Mouse (Mus musculus): ENCODE results near the gene Gng7. TPM values are rescaled to one million over a fixed set of nuclear protein-coding genes. Genes with fewer than 3 reads are reported as not detected.
"Not testable (repeated sequence)": the region's sequence is repeated elsewhere in the genome, so short reads cannot be mapped to it uniquely, and the experiment has no call there.

Gng7 gene
- polyA plus RNA-seq, 1 experiment from 2014 or later: 5.7 TPM

DNA sequence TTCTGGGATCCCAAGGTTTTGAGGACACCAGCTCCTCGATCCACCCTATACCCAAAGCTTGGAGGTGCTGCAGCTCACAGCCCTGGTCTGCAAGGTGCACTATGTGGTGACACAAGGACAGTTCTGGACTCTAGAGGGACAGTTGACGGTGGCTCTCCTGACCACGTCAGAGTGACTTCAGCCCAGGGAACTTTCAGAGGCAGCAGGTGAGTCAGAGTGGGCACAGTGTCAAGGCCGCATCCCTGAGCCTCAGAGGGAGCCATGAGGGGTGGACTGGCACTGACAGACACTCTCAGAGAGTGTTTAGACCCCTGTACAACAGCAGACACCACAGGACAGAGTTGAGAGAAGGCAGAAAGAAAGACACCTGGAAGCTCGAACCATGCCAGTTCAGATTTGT lies 37.8 kb upstream of the Gng7 start:
- no peak for ATAC-seq (ENCODE audit: low read depth)
- no peak overlapping the region for H3K9ac ChIP-seq (ENCODE audit: low read length)
- no peak overlapping the region for H3K4me2 ChIP-seq (ENCODE audit: low read depth, low read length)
- H3K4me3 ChIP-seq (ENCODE audit: low read length): no peak overlapping the region
- H3K27me3 ChIP-seq (ENCODE audit: control insufficient read depth, insufficient read depth, low read depth, low read length): no peaks in the 10 kb centered on the region
- no peak overlapping the region for H3K27ac ChIP-seq (ENCODE audit: low read length)
- 87% methylated on average over 5 of the region's 5 CpGs for WGBS
- peaks cover 40% of the 10 kb centered on the region for H3K36me3 ChIP-seq (ENCODE audit: control insufficient read depth, insufficient read depth, low read length)
- H3K9me3 ChIP-seq (ENCODE audit: control insufficient read depth, low read length): no peaks in the 10 kb centered on the region
- H3K4me1 ChIP-seq (replicated peaks; ENCODE audit: control insufficient read depth, insufficient read depth, low read length): no peaks in the 10 kb centered on the region

GRCm38 (mm10) chr10:81051133-81051532 lies 36.4 kb upstream of the Gng7 start:
- H3K4me3 ChIP-seq (ENCODE audit: low read length): no peak overlapping the region
- 92% methylated on average over 6 of the region's 6 CpGs for WGBS
- H3K9me3 ChIP-seq (ENCODE audit: control insufficient read depth, low read length): no peaks in the 10 kb centered on the region
- no peaks in the 10 kb centered on the region for H3K27me3 ChIP-seq (ENCODE audit: control insufficient read depth, insufficient read depth, low read depth, low read length)
- H3K9ac ChIP-seq (ENCODE audit: low read length): no peak overlapping the region
- H3K27ac ChIP-seq (ENCODE audit: low read length): no peak overlapping the region
- no peak for ATAC-seq (ENCODE audit: low read depth)
- no peak overlapping the region for H3K4me2 ChIP-seq (ENCODE audit: low read depth, low read length)
- H3K36me3 ChIP-seq (ENCODE audit: control insufficient read depth, insufficient read depth, low read length): peaks cover 48% of the 10 kb centered on the region
- H3K4me1 ChIP-seq (replicated peaks; ENCODE audit: control insufficient read depth, insufficient read depth, low read length): no peaks in the 10 kb centered on the region

GRCm38 (mm10) chr10:81050645-81051044 lies 35.9 kb upstream of the Gng7 start:
- 71% methylated on average over 4 of the region's 4 CpGs for WGBS
- no peak overlapping the region for H3K27ac ChIP-seq (ENCODE audit: low read length)
- ATAC-seq (ENCODE audit: low read depth): no peak

DNA sequence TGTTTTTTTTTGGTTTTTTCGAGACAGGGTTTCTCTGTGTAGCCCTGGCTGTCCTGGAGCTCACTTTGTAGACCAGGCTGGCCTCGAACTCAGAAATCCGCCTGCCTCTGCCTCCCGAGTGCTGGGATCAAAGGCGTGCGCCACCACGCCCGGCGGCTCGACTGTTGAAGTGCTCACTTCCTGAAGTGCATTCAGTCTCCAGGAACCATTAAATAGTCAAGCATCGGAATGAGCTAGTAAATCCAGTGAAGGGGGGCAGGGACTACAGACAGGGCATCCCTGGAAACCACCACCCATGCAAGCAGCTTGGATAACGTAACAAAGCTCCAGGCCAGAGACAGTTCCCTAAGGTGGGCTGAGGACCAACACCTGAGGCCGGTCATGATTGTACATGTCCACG lies 30.5 kb upstream of the Gng7 start:
- peaks cover 49% of the 10 kb centered on the region for H3K36me3 ChIP-seq (ENCODE audit: control insufficient read depth, insufficient read depth, low read length)
- H3K9ac ChIP-seq (ENCODE audit: low read length); H3K4me1 ChIP-seq (replicated peaks; ENCODE audit: control insufficient read depth, insufficient read depth, low read length); H3K4me2 ChIP-seq (ENCODE audit: low read depth, low read length); H3K27me3 ChIP-seq (ENCODE audit: control insufficient read depth, insufficient read depth, low read depth, low read length); H3K4me3 ChIP-seq (ENCODE audit: low read length); H3K9me3 ChIP-seq (ENCODE audit: control insufficient read depth, low read length); ATAC-seq (ENCODE audit: low read depth); H3K27ac ChIP-seq (ENCODE audit: low read length): not testable (repeated sequence)
- WGBS: 89% methylated on average over 13 of the region's 14 CpGs

More at GRCm38 (mm10) chr10:81050645-81051044, 35.9 kb upstream of the Gng7 start:
- Histone ChIP-seq H3K4me3 (ENCODE audit: low read length) (no peak overlapping the region), H3K4me2 (ENCODE audit: low read depth, low read length) (no peak overlapping the region), H3K4me1 (replicated peaks; ENCODE audit: control insufficient read depth, insufficient read depth, low read length) (no peaks in the 10 kb centered on the region), H3K9ac (ENCODE audit: low read length) (no peak overlapping the region), H3K36me3 (ENCODE audit: control insufficient read depth, insufficient read depth, low read length) (peaks cover 53% of the 10 kb centered on the region), H3K9me3 (ENCODE audit: control insufficient read depth, low read length) (no peaks in the 10 kb centered on the region), H3K27me3 (ENCODE audit: control insufficient read depth, insufficient read depth, low read depth, low read length) (no peaks in the 10 kb centered on the region)

- Histone ChIP-seq H3K9ac (ENCODE audit: low read length) (no peak overlapping the region), H3K27ac (ENCODE audit: low read length) (no peak overlapping the region), H3K4me2 (ENCODE audit: low read depth, low read length) (no peak overlapping the region), H3K4me3 (ENCODE audit: low read length) (no peak overlapping the region), H3K27me3 (ENCODE audit: control insufficient read depth, insufficient read depth, low read depth, low read length) (no peaks in the 10 kb centered on the region), H3K36me3 (ENCODE audit: control insufficient read depth, insufficient read depth, low read length) (peaks cover 21% of the 10 kb centered on the region), H3K9me3 (ENCODE audit: control insufficient read depth, low read length) (no peaks in the 10 kb centered on the region), H3K4me1 (replicated peaks; ENCODE audit: control insufficient read depth, insufficient read depth, low read length) (no peaks in the 10 kb centered on the region)
- no peak for ATAC-seq (ENCODE audit: low read depth)
- WGBS: 28% methylated on average over 13 of the region's 13 CpGs
Measured at GRCm38 (mm10) chr10:81041458-81042175, 26.9 kb upstream of the Gng7 start.

- Histone ChIP-seq H3K4me2 (ENCODE audit: low read depth, low read length) (peak within 1 kb of the TSS; percentile 78), H3K27ac (ENCODE audit: low read length) (0 out of 2 replicates have a peak within 1 kb of the TSS, but pooled peaks have one; percentile 21), H3K36me3 (ENCODE audit: control insufficient read depth, insufficient read depth, low read length) (peaks cover 3% of the 10 kb centered on the region; the same call in 1 of the 2 replicates), H3K9me3 (ENCODE audit: control insufficient read depth, low read length) (no peaks in the 10 kb centered on the region), H3K4me1 (replicated peaks; ENCODE audit: control insufficient read depth, insufficient read depth, low read length) (no peaks in the 10 kb centered on the region), H3K27me3 (ENCODE audit: control insufficient read depth, insufficient read depth, low read depth, low read length) (no peaks in the 10 kb centered on the region), H3K9ac (ENCODE audit: low read length) (peak within 1 kb of the TSS; percentile 71), H3K4me3 (ENCODE audit: low read length) (peak within 1 kb of the TSS; percentile 61)
- WGBS: under 1% methylated on average over 35 of the region's 35 CpGs
- peak; percentile 99 for ATAC-seq (ENCODE audit: low read depth)
Measured at GRCm38 (mm10) chr10:81036988-81037580, 22.3 kb upstream of the Gng7 start, which contains the start of gene Slc39a3. Gene Slc39a3 (minus strand): TSS chr10:81037426.

- H3K4me2 ChIP-seq (ENCODE audit: low read depth, low read length): no peak overlapping the region
- H3K9ac ChIP-seq (ENCODE audit: low read length): no peak overlapping the region
- no peaks in the 10 kb centered on the region for H3K9me3 ChIP-seq (ENCODE audit: control insufficient read depth, low read length)
- H3K27me3 ChIP-seq (ENCODE audit: control insufficient read depth, insufficient read depth, low read depth, low read length): no peaks in the 10 kb centered on the region
- H3K27ac ChIP-seq (ENCODE audit: low read length): no peak overlapping the region
- peaks cover 8% of the 10 kb centered on the region for H3K36me3 ChIP-seq (ENCODE audit: control insufficient read depth, insufficient read depth, low read length)
- no peak for ATAC-seq (ENCODE audit: low read depth)
- 69% methylated on average over 7 of the region's 7 CpGs for WGBS
- no peak overlapping the region for H3K4me3 ChIP-seq (ENCODE audit: low read length)
- no peaks in the 10 kb centered on the region for H3K4me1 ChIP-seq (replicated peaks; ENCODE audit: control insufficient read depth, insufficient read depth, low read length)
Measured at GRCm38 (mm10) chr10:81036251-81036650, 21.5 kb upstream of the Gng7 start.

DNA sequence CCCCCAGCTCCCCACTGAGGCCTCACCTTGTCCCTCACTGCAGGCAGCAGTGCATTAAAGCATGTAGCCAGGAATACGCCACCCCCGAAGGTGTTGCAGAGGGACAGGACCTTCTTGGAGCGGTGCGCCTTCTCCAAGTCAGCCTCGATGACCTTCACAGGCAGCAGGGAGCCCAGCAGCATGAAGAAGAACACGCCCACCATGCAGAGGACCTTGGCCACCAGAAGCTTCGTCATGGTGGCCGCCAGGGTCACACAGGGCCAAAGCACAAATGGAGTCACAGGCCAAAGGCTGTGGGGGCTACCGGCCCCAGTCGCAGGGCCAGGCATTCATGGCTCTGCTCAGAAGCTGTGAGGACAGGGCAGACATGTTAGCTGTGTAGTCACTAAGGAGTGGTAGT lies 18.8 kb upstream of the Gng7 start:
- no peak for ATAC-seq (ENCODE audit: low read depth)
- Histone ChIP-seq H3K27me3 (ENCODE audit: control insufficient read depth, insufficient read depth, low read depth, low read length) (no peaks in the 10 kb centered on the region), H3K4me1 (replicated peaks; ENCODE audit: control insufficient read depth, insufficient read depth, low read length) (no peaks in the 10 kb centered on the region), H3K27ac (ENCODE audit: low read length) (no peak overlapping the region), H3K36me3 (ENCODE audit: control insufficient read depth, insufficient read depth, low read length) (peaks cover 17% of the 10 kb centered on the region), H3K4me3 (ENCODE audit: low read length) (no peak overlapping the region), H3K9ac (ENCODE audit: low read length) (no peak overlapping the region), H3K9me3 (ENCODE audit: control insufficient read depth, low read length) (no peaks in the 10 kb centered on the region), H3K4me2 (ENCODE audit: low read depth, low read length) (no peak overlapping the region)
- 76% methylated on average over 10 of the region's 10 CpGs for WGBS

- no peak for ATAC-seq (ENCODE audit: low read depth)
- 62% methylated on average over 10 of the region's 10 CpGs for WGBS
- H3K4me2 ChIP-seq (ENCODE audit: low read depth, low read length): no peak overlapping the region
- H3K27me3 ChIP-seq (ENCODE audit: control insufficient read depth, insufficient read depth, low read depth, low read length): peaks cover 17% of the 10 kb centered on the region
- H3K27ac ChIP-seq (ENCODE audit: low read length): no peak overlapping the region
- no peaks in the 10 kb centered on the region for H3K9me3 ChIP-seq (ENCODE audit: control insufficient read depth, low read length)
- no peak overlapping the region for H3K9ac ChIP-seq (ENCODE audit: low read length)
- peaks cover 17% of the 10 kb centered on the region for H3K36me3 ChIP-seq (ENCODE audit: control insufficient read depth, insufficient read depth, low read length)
- no peak overlapping the region for H3K4me3 ChIP-seq (ENCODE audit: low read length)
- no peaks in the 10 kb centered on the region for H3K4me1 ChIP-seq (replicated peaks; ENCODE audit: control insufficient read depth, insufficient read depth, low read length)
Measured at GRCm38 (mm10) chr10:81029031-81029430, 14.3 kb upstream of the Gng7 start.

All from lung, embryonic 16.5 days (tissue).